Mouse (Mus musculus): ENCODE measurements around the gene Hmx1.

Gene Hmx1

GRCm38 (mm10) chr5:35388491-35389111 lies at the start of gene Hmx1:
Hmx1 (plus strand) TSS chr5:35389108.
- no peak for DNase-seq (ENCODE audit: low spot score)

DNA sequence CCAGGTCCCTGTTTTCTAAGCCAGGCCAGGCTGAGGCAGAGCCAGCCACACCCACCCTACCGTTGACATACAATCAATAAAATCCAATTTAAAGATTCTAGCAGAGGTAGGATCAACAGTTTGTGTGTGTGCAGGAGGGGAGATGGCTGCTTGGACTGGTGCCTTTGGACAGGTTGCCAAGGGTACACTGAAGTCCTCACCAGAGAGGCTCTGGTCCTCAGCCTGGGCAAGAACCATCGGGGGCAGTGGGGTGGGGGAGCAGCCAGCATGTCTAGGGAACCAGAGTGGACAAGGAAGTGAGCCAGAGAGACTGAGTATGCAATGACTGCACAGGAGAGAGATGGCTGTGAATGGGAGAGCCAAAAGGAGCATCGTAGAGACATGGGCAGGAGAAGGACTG lies 43.8 kb upstream of the Hmx1 start:
- no peak for DNase-seq (ENCODE audit: low spot score)

GRCm38 (mm10) chr5:35348794-35349193 lies 40.1 kb upstream of the Hmx1 start:
- peak; percentile 49 for DNase-seq (ENCODE audit: low spot score)

DNA sequence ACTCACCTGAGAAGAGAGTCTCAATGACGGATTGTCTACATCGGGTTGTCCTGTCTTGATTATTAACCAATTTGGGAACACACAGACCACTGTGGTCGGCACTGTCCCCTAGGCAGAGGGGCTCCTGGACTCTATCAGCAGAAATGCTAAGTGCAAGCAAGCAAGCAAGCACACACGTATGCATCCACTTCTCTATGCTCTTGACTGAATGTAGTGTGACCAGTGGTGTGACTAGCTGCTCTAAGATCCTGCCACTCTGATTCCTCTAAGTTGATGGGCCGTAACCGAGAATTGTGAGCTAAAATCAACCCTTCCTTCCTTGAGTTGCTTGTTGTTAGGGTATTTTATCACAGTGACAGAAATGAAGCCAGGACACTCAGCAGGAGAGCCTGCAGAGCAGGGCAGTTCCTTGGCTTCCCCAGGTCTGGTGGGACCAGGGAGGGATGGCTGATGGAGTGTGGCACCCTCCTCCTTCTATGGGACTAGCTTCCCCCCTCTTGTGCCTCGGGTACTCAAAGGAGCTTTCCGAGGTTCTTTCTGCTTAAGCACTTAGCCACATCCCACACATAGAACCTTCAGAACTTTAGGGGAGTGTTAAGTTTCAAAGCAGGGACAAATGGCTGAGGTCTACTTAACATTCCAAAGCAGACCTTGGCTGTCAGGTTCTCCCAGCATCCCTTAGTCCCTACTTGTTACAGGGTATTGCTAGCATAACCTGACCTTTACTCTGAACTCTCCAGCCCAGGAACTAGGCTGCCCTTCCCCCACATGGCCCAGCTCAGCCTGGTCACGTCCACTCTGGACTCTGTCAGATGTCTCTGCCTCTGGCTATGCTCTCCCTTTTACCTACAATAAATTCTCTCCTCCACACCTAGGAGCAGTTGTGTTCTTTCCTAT lies 31.1 kb upstream of the Hmx1 start:
- DNase-seq (ENCODE audit: low spot score) = no peak

- DNase-seq (ENCODE audit: low spot score) = peak; percentile 89
Observed at GRCm38 (mm10) chr5:35361570-35362284, 27.2 kb upstream of the Hmx1 start.

GRCm38 (mm10) chr5:35366241-35367032 lies 22.5 kb upstream of the Hmx1 start:
- DNase-seq (ENCODE audit: low spot score) = no peak

GRCm38 (mm10) chr5:35368916-35369315 lies 20.0 kb upstream of the Hmx1 start:
- no peak for DNase-seq (ENCODE audit: low spot score)

DNA sequence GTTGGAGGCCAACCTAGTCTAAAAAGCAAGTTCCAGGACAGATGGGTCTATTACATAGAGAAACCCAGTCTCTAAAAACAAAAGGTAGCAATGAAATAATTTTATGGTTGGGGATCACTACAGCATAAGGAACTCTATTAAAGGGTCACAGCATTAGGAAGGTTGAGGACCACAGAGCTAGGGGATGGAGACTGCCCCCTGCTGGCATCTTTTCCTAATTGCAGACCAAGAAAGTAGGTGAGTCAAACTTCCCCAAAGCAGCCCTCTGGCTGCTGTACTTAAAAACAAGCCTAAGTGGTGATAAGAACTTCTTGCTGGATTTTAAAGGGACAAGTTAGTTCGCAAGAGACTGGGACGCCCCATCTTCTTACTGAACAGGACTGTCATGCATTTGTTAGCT lies 9.8 kb upstream of the Hmx1 start:
- DNase-seq (ENCODE audit: low spot score) = no peak

DNA sequence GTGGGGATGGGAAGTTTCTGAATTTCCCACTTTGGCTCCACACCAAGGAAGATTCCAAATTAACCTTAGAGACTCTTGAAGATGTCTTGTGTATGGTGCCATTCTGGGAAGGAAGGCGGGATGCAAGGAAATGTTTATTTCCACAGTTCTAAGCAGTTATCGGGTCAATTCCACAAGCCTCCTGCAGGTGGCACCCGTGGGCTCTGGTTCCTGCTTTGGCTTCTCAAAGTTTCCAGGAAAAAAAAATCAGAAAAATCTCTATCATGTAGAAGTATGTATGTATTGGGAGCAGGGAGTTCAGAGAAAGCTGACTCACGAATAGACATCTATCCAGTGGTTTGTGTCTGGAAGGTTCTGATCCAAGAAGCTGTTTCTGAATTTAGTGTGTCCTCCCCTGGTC lies 9.1 kb upstream of the Hmx1 start:
- no peak for DNase-seq (ENCODE audit: low spot score)

- DNase-seq (ENCODE audit: low spot score) = no peak
Observed at GRCm38 (mm10) chr5:35387834-35388490, 946 bp upstream of the Hmx1 start.

DNA sequence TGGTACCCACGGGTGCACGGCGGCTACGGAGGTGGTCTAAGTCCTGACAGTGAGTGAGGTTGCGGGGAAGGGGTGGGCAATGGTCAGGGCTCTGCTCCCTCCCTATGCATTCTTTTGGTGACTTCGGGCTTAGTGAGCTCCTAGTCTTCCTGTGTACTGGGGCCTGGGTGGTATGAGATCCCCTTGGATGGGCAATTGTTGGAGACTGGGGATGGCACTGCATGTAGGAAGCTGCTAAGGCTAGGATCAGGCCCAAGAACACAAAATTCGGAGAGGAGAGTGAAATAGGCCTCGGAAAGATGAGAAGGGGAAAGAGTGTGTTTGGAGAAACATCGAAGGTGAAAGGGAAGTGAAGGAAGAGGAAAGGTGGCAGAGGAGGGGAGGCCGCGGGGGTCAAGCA lies 533 bp downstream of the Hmx1 start:
- no peak for DNase-seq (ENCODE audit: low spot score)

DNA sequence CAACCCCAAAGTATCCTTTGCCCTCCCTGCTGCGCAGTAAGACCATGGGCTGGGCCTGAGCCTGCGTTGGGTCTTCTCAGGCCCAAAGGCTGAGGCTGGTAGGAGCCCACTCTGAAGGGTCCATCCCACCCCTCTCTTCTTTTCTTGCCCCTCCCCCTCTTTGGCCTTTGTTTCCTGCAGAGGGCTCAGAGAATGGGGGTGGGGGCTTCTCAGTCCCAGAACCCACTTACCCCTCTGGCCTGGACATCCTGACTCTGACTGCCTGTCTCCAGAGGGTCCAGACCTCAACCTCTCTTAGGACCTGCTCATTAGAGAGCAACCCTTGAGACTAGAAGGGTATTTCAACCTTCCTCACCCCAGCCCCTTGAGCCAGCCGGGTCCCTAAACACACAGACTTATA lies 1.0 kb downstream of the Hmx1 start:
- DNase-seq (ENCODE audit: low spot score) = no peak

GRCm38 (mm10) chr5:35390848-35391655 lies 2.1 kb downstream of the Hmx1 start:
- DNase-seq (ENCODE audit: low spot score) = no peak

- DNase-seq (ENCODE audit: low spot score) = no peak
Observed at GRCm38 (mm10) chr5:35391656-35392333, 2.9 kb downstream of the Hmx1 start.

DNA sequence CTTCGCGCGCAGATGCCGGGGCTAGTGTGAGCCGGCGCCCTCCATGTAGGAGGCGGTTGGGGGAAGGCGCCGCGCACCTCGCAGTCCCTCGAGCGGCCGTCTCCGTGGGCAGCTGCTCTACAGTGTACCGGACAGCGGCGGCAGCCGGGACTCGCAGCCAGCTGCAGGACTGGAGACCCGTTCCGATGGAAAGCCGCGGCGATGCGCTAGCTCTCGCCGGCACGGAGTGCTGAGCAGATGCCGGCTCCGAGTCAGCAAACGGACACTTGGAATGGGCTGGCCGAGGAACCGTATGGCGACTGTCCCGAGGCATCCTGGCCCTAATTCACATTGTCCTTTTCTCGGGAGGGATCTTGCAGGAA lies 3.4 kb downstream of the Hmx1 start:
- no peak for DNase-seq (ENCODE audit: low spot score)

- no peak for DNase-seq (ENCODE audit: low spot score)
Observed at GRCm38 (mm10) chr5:35395566-35396440, 6.9 kb downstream of the Hmx1 start.

GRCm38 (mm10) chr5:35396976-35397641 lies 8.2 kb downstream of the Hmx1 start:
- no peak for DNase-seq (ENCODE audit: low spot score)

DNA sequence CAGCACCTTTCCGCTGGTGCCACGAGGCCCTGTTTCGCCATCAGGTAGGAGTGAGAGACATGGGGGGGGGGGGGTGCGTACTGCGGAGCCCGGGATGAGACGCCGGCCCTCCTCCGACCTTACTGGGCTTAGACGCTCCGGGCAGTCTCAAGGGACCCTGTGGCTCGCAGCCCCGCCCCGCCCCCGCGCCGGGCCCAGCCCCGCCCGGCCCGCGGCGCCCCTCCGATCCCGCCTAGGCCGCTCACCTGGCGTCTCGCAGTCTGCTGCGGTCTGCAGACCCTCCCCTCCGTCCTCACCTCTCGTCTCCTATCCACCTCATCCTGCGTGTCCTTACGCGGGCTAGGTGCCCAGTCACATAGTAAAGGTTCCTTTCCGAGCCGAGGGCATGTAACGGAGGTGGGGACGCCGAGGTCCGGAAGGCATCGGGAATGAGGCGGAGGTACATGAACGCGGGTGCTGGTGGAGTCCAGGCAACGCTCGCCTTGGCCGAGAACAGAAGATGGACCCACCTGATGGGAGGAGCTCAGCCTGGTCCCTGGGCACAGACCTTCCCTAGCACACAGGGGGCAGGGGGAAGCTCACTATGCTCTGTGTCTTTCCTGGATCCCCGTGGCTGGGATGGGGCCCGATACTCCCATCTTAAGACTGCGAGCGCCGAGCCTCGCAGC lies 8.9 kb downstream of the Hmx1 start:
- no peak for DNase-seq (ENCODE audit: low spot score)
